In the genomic region with DNA sequence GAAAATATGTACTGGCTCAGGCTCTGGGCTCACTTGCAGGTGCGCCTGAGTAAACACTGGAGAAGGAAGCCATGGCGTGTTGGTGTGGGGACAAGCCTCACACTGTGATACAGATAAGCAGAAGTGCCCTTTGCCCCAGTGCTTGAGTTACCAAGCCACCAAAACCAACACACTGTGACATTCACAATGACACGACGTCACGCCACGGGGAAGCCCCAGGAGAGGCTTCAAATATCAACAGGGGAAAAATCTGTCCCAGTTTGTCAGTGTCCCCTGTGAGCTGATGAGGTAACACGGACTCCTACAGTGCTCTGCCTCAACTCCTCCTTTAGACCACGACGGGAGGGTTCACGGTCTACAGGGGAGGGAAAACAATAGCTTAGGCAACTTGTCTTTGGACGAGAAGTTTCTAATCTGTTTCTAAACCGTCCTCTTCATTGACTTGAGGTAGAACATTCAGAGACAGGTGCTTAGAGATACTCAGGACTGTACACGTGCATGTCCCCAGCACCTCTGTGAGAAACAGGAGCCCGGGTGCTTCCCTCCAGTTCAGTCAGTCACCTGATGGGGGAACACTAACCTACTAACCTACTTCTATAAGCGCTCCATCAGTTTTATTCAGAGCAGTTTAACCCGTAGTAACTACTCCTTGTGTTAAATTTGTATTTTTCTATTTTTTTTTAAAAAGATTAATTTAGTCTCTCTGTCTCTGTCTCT, we compare ENCODE assay signal across 9 mouse cellular contexts.
DNase-seq lines count a peak whose midpoint lies in the region.
"Had no signal": no experiment of that assay in that cellular context is flagged by ENCODE, and none has a peak within 500 bp of the region (broad histone marks: within the 10 kb centered on the region; RNA-seq: fewer than 3 reads in every experiment).

No protein-coding gene starts in this region.

- intact Hi-C loops in heart, postnatal 25 days (cut with DNase I), result no loop called here
- intact Hi-C loops in left cerebral cortex, postnatal 25 days (cut with DNase I), result no loop called here

- DNase-seq in heart, adult 11 months, result peak; percentile 90
- DNase-seq in heart, postnatal 25 days (ENCODE audit: low spot score), result no peak
- DNase-seq in induced T-regulatory cell, adult 2 months (ENCODE audit: low read depth), result peak; percentile 80
- peak; percentile 45 for DNase-seq in lung, postnatal 25 days (ENCODE audit: low spot score)
- peak; percentile 21 to 34 for DNase-seq in thymus, adult 18-20 months
- no peak for DNase-seq in kidney, adult 8-10 months
- no peak for DNase-seq in adrenal gland, postnatal 25 days
- no peak for DNase-seq in left cerebral cortex, postnatal 25 days (ENCODE audit: low spot score in 2 of 2)
- DNase-seq: adrenal gland, postnatal 36 days had no signal

Comparison
In these comparisons a context has a peak if more than half of its experiments do, and no peak if none do; other contexts are left out.
1. DNase-seq: peak in heart, adult 11 months (single experiment), induced T-regulatory cell, adult 2 months (single experiment), lung, postnatal 25 days (single experiment) and thymus, adult 18-20 months (2 of 2); none in heart, postnatal 25 days (single experiment), kidney, adult 8-10 months (0 of 2), adrenal gland, postnatal 25 days (single experiment) and left cerebral cortex, postnatal 25 days (0 of 2).